Mouse (Mus musculus): ENCODE measurements around the gene Caly. TPM values are rescaled to one million over a fixed set of nuclear protein-coding genes. Genes with fewer than 3 reads are reported as not detected.

Caly gene
- polyA plus RNA-seq, 1 experiment from 2014 or later: 2.1 TPM

DNA sequence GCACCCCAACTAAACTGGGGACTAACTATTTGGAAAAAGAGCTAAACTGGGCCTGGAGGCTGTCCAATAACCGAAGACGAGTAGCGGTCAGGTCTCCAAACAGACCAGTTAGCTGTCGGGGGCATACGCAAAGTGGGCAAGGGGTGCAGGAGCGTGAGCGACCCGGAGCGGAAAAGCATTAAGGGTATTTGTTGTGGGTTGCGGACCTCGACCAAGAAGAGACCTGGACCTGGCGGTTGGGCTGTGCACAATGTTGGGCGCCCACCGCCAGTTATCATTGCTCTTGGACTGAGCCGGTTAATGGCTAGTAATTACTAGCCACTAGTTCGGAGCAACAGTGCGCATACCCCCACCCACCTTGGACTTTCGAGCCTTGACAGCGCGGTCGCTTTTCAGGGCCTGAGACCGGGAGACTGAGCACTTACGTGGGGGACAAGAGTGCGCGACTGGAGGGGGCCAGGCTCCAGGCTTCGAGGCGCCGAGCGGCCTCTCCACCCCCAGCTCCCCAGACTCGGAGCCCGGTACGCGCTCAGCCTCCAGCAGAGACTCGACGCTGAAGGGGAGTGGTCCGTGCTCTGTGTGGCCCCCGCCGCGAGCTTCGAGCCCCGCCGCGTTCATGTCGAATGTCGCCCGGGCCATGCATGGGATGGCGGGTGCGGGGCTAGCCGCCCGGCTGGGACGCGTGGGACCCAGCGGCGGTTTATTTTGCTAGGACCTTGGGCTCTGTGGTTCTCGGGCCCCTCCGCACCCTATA is 33.8 kb downstream of the Caly start, which contains the start of gene Msx3:
TSS of gene Msx3 (minus strand) at position 729 of the 754 bp plus-strand sequence.
- 0 out of 2 replicates have a peak within 1 kb of the TSS, but pooled peaks have one; percentile 26 for H3K27ac ChIP-seq
- peaks cover 29% of the 10 kb centered on the region for H3K4me1 ChIP-seq
- no peaks in the 10 kb centered on the region for H3K36me3 ChIP-seq (replicated peaks)
- peaks cover 100% of the 10 kb centered on the region for H3K27me3 ChIP-seq (ENCODE audit: poor library complexity, severe bottlenecking)
- DNase-seq (ENCODE audit: extremely low spot score, low spot score): no peak
- H3K4me3 ChIP-seq: peak within 1 kb of the TSS; percentile 47
- H3K9me3 ChIP-seq: no peaks in the 10 kb centered on the region
- WGBS: under 1% methylated on average over 56 of the region's 56 CpGs

DNA sequence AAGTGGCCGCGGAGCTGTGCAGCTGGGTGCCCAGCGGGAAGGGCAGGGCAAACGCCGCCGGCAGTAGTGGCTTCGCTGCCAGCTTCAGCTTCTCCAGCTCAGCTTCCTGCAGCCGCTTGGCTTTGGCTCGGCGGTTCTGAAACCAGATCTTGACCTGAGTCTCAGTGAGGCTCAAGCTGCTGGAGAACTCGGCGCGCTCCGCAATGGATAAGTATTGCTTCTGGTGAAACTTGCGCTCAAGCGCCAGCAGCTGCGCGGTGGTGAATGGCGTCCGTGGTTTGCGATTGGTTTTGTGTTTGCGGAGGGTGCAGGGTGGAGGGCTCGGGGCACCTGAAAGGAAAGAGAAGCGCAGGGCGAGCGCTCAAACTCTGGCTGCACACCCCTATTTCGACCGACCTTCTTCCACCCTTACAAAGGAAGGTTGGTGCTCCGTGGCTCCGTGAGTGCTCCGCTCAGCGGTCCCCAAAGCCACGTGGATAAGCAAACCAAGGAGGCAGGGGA is 34.5 kb downstream of the Caly start:
- peak overlapping the region; percentile 47 for H3K4me3 ChIP-seq
- WGBS: under 1% methylated on average over 33 of the region's 33 CpGs
- H3K27ac ChIP-seq: 0 out of 2 replicates have a peak overlapping the region, but pooled peaks have one; percentile 26
- no peak for DNase-seq (ENCODE audit: extremely low spot score, low spot score)
- peaks cover 29% of the 10 kb centered on the region for H3K4me1 ChIP-seq
- H3K36me3 ChIP-seq (replicated peaks): no peaks in the 10 kb centered on the region
- peaks cover 100% of the 10 kb centered on the region for H3K27me3 ChIP-seq (ENCODE audit: poor library complexity, severe bottlenecking)
- H3K9me3 ChIP-seq: no peaks in the 10 kb centered on the region

DNA sequence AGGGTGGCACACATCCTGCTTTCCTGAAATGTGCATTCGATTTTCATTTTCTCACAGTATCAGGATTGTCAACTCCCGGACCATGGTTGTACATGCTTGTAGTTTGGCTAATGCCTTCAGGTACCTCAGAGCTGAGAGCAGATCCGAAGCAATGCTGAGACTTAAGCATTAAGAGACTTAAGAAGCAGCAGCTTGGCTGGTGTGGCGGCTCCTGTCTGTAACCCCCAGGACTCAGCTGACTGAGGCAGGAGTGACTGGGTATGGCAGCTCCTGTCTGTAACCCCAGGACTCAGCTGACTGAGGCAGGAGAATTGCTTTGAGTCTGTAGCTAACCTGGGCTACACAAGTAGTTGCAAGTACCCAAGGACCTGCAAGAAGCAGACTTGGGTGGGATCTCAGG is 36.8 kb downstream of the Caly start:
- Histone ChIP-seq H3K27ac (no peak overlapping the region), H3K4me1 (peaks cover 27% of the 10 kb centered on the region), H3K4me3 (no peak overlapping the region), H3K36me3 (replicated peaks) (peaks cover 7% of the 10 kb centered on the region), H3K27me3 (ENCODE audit: poor library complexity, severe bottlenecking) (peaks cover 91% of the 10 kb centered on the region), H3K9me3 (no peaks in the 10 kb centered on the region)
- no peak for DNase-seq (ENCODE audit: extremely low spot score, low spot score)
- 78% methylated on average over 4 of the region's 4 CpGs for WGBS

DNA sequence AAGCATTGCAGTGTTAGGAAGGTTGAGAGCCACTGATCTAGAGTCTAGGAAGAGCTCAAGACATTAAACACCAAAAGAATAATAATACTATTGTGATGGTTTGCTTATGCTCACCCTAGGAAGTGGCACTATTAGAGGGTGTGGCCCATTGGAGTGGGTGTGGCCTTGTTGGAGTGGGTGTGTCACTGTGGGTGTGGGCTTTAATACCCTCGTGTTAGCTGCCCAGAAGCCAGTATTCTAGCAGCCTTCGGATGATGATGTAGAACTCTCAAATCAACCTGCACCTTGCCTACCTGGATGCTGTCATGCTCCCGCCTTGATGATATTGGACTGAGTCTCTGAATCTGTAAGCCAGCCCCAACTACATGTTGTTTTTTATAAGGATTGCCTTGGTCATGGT is 39.6 kb downstream of the Caly start:
- Histone ChIP-seq H3K4me1 (peaks cover 4% of the 10 kb centered on the region), H3K27ac (no peak overlapping the region), H3K9me3 (no peaks in the 10 kb centered on the region), H3K4me3 (no peak overlapping the region), H3K36me3 (replicated peaks) (peaks cover 28% of the 10 kb centered on the region), H3K27me3 (ENCODE audit: poor library complexity, severe bottlenecking) (peaks cover 74% of the 10 kb centered on the region)
- DNase-seq (ENCODE audit: extremely low spot score, low spot score): no peak
- 76% methylated on average over 3 of the region's 3 CpGs for WGBS

DNA sequence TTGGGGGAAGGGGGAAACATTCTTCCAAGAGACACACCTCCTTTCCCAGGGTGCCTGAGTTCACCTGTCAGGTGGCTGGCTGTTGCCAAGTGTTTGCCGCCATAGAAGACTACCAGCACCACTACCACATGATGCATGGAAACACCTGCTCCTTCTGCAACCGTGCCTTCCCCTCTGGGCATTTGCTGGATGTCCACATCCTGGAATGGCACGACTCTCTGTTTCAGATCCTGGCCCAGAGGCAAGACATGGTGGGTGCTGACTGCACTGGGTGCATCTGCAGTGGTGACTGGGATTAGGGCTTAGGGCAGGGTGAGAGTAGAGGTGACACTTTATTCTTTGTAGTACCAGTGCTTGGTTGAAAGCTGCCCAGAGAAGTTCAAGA is 45.2 kb downstream of the Caly start:
- WGBS: 56% methylated on average over 3 of the region's 3 CpGs
- Histone ChIP-seq H3K27ac (no peak overlapping the region), H3K27me3 (ENCODE audit: poor library complexity, severe bottlenecking) (peaks cover 25% of the 10 kb centered on the region), H3K36me3 (replicated peaks) (peaks cover 54% of the 10 kb centered on the region), H3K4me1 (peaks cover 32% of the 10 kb centered on the region), H3K4me3 (peak overlapping the region; percentile 87), H3K9me3 (no peaks in the 10 kb centered on the region)
- DNase-seq (ENCODE audit: extremely low spot score, low spot score): no peak

DNA sequence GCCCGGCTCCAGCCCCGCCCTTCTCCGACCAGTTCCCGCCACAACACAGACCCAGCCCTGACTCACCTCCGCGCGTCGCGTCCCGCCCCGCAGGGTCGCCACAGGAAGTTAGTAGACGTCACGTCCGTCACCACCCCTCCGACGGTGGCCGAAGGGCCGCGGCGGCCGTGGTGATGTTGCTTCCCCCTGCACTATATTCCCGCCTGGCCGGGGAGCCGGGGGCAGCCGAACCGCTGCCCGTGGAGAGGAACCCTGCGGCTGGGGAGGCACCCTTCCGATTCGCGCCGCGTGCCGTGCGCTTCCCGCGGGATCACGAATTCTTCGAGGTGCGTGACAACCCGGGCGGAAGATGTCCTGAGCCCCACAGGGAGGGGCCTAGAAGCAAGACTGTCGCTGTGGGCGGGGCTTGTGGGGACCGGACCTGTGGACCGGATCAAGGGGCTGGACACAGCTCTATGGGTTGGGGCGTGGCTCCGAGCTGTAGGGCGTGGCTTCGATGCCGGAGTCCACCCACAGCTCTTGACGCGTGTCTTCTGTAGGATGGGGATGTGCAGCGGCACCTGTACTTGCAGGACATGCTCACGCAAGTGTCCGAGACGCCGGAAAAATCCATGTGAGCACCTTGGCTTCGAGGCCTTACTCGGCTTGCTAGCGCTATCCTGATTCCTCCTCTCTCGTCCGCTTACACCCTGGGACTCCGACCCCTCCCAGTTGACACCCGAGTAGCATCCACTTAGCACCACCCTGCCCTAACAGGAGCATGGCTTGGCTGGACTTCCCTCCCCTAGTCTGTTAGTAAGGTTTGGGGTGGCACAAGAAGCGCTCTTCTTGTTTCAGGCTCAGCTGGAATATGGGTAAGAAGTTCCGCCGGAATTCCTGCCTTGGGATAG is 45.8 kb downstream of the Caly start, which contains the start of the genes Zfp511 and Tubgcp2:
TSS of gene Zfp511 (plus strand) at position 111 of the 890 bp plus-strand sequence.
TSS of gene Tubgcp2 (minus strand) at position 389 of the 890 bp plus-strand sequence.
- Histone ChIP-seq H3K4me3 (peak within 1 kb of the TSS; percentile 87), H3K27ac (peak within 1 kb of the TSS; percentile 96), H3K27me3 (ENCODE audit: poor library complexity, severe bottlenecking) (peaks cover 23% of the 10 kb centered on the region), H3K4me1 (peaks cover 32% of the 10 kb centered on the region), H3K9me3 (no peaks in the 10 kb centered on the region), H3K36me3 (replicated peaks) (peaks cover 61% of the 10 kb centered on the region)
- peak; percentile 96 for DNase-seq (ENCODE audit: extremely low spot score, low spot score)
- WGBS: 2% methylated on average over 69 of the region's 69 CpGs

DNA sequence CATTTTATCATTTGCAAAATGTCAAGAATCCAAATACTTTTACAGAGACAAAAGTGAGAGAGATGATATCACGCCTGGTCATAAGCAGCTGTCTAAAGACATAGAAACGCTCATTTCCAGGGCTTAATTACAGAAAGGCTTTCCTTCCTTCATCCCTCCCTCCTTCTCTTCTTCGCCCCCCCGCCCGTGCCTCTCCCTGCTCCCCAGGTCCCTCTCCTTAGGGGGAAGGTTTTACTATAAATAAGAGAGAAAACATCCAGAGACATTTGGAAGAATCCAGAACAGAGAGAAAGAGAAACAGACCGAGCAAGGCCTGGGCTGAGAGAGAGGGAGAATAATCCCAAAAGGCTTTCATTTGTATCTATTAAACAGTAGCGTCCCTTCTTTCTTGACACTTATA is 46.9 kb downstream of the Caly start:
- 28% methylated on average over 7 of the region's 7 CpGs for WGBS
- H3K36me3 ChIP-seq (replicated peaks): peaks cover 63% of the 10 kb centered on the region
- peak overlapping the region; percentile 87 for H3K4me3 ChIP-seq
- peak overlapping the region; percentile 96 for H3K27ac ChIP-seq
- no peak for DNase-seq (ENCODE audit: extremely low spot score, low spot score)
- peaks cover 32% of the 10 kb centered on the region for H3K4me1 ChIP-seq
- H3K9me3 ChIP-seq: no peaks in the 10 kb centered on the region
- H3K27me3 ChIP-seq (ENCODE audit: poor library complexity, severe bottlenecking): peaks cover 18% of the 10 kb centered on the region

DNA sequence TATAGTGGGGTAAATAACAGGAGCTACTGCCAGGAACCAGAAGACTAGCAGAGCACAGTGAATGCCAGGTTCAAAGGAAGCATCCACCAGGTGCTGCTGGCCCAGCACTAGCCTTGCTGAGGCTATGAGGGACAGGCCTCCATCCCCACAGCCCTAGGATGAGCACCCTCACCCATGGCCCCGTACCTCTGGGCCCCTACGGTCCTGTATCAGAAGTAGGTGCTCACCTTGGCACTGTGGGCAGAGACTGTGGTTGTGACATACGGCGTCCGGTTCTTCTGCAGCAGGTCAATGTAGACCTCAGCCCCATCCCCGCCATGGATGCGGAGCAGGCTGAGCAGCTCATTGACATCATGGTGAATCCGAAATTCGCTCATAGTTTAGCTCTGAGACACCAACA is 49.0 kb downstream of the Caly start:
- H3K27me3 ChIP-seq (ENCODE audit: poor library complexity, severe bottlenecking): peaks cover 8% of the 10 kb centered on the region
- H3K4me1 ChIP-seq: peaks cover 32% of the 10 kb centered on the region
- 0 out of 2 replicates have a peak, but pooled peaks cover under 1% of the 10 kb centered on the region for H3K9me3 ChIP-seq
- 96% methylated on average over 9 of the region's 9 CpGs for WGBS
- H3K36me3 ChIP-seq (replicated peaks): peaks cover 65% of the 10 kb centered on the region
- DNase-seq (ENCODE audit: extremely low spot score, low spot score): no peak
- H3K27ac ChIP-seq: no peak overlapping the region
- H3K4me3 ChIP-seq: no peak overlapping the region

DNA sequence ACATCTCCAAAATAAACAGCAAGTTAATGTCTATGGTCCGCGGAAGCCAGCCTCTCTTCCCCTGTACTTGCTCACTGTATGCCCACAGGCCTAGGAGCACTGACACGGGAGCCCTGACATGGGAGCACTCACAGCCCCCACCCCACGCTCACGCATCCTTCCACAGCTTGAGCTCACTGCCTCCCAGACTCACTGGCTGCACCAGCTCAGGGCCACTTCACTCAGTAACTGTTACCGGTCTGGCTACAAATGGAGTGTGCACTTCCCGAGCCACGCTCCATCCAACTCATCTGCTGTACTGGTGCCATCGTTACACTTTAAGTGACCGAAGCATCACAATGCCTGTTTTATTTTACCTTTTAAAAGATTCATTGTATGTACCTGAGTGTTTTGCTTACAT is 50.0 kb downstream of the Caly start:
- no peak overlapping the region for H3K27ac ChIP-seq
- H3K9me3 ChIP-seq: 0 out of 2 replicates have a peak, but pooled peaks cover 5% of the 10 kb centered on the region
- H3K27me3 ChIP-seq (ENCODE audit: poor library complexity, severe bottlenecking): peaks cover 3% of the 10 kb centered on the region
- WGBS: 96% methylated on average over 10 of the region's 10 CpGs
- no peak overlapping the region for H3K4me3 ChIP-seq
- no peak for DNase-seq (ENCODE audit: extremely low spot score, low spot score)
- H3K4me1 ChIP-seq: peaks cover 28% of the 10 kb centered on the region
- peaks cover 70% of the 10 kb centered on the region for H3K36me3 ChIP-seq (replicated peaks)

DNA sequence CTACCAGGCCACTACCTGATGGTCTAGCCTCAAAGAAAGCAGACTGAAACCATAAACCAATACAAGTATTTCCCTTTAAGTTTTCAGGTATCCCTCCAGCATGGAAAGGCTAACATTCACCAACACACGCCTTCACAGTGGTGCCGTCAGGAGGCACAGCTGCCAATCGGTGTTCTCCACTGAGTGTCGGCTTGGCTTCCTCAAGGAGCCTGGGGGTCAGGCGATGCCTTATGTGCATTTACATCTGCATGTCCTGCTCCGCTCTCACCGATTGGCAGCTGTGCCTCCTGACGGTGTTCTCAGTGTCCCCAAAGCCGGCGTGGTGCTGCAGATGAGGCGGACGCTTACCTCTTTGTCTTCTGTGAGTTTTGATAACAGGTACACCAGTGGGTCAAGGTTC is 50.6 kb downstream of the Caly start:
- Histone ChIP-seq H3K4me1 (peaks cover 22% of the 10 kb centered on the region), H3K9me3 (0 out of 2 replicates have a peak, but pooled peaks cover 5% of the 10 kb centered on the region), H3K27me3 (ENCODE audit: poor library complexity, severe bottlenecking) (no peaks in the 10 kb centered on the region), H3K27ac (no peak overlapping the region), H3K36me3 (replicated peaks) (peaks cover 69% of the 10 kb centered on the region), H3K4me3 (no peak overlapping the region)
- 96% methylated on average over 12 of the region's 12 CpGs for WGBS
- no peak for DNase-seq (ENCODE audit: extremely low spot score, low spot score)

Data from forebrain, embryonic 10.5 days (tissue).